Mouse (Mus musculus) erythroblast, embryonic 14.5 days (primary cell): Measurements from ENCODE around the gene Kcna10.

Experiments
- GATA1 ChIP-seq: IDR thresholded peaks from 2 replicates; pipeline ENCODE4 v1.6.1; 2012; ENCODE audit warnings: low read length, inconsistent platforms, mixed read lengths
- TAL1 ChIP-seq: IDR thresholded peaks from 3 replicates; pipeline ENCODE4 v1.6.1; 2012; ENCODE audit warnings: low read length, inconsistent platforms, mixed read lengths

DNA sequence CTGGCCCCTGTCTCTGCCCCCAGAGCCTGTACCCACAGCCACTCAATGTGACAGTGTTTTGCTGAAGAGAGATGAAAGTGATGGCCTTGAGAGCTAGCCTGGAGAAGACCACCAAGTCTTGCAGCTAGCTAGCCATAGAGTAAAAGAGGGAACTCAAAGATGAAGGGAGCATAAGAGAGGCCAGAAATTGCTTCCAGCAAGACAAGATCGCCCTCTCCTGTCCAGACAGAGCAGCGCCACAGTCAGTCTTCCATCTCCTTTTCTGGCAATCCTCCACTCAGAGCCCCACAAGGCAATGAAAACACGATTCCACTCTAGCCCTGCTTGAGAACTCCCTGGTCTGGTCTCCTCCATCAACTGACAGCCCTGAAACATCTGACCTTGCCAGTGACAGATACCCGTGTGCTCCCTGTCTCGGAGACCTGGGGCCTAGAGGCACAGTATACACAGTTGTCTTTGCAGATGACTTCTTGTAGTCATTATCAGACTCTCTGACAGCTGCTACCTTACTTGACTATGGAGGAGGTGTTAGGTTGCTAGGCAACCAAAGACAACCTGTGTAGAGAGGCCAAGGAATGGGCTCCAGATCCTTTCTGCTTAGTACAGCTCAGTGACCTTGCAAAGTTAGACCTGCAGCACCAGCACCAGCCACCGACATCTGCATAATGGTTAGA lies 5.5 kb downstream of the Kcna10 start:
- TF ChIP-seq TAL1 (no peak), GATA1 (no peak)
